Mouse (Mus musculus) stomach, postnatal 0 days (tissue): Measurements from ENCODE around the gene Fgfr2.

Experiments used
- CTCF ChIP-seq: IDR thresholded peaks from 2 replicates; pipeline ENCODE4 v1.5.1; 2016; ENCODE audit warnings: antibody characterized with exemption, low read depth, mild to moderate bottlenecking, moderate library complexity
- EP300 ChIP-seq: optimal IDR thresholded peaks from 2 replicates; pipeline ENCODE3; 2016; ENCODE audit warnings: antibody characterized with exemption

GRCm38 (mm10) chr7:132930055-132930454, 193.1 kb downstream of the Fgfr2 start:
- TF ChIP-seq CTCF (peak; percentile 52), EP300 (no peak)
